Mouse (Mus musculus): ENCODE data around the gene Bcas1. TPM values are rescaled to one million over a fixed set of nuclear protein-coding genes. Genes with fewer than 3 reads are reported as not detected.

Bcas1 gene
- total RNA-seq, 1 experiment from 2014 or later: 1.2 TPM

- ATAC-seq (replicated peaks; ENCODE audit: insufficient number of reproducible peaks, low FRiP score, low TSS enrichment, poor library complexity, severe bottlenecking): no peak
Observed at GRCm38 (mm10) chr2:170323925-170324347, 103.7 kb downstream of the Bcas1 start.

GRCm38 (mm10) chr2:170322013-170322414 lies 105.6 kb downstream of the Bcas1 start:
- peak; percentile 65 for ATAC-seq (replicated peaks; ENCODE audit: insufficient number of reproducible peaks, low FRiP score, low TSS enrichment, poor library complexity, severe bottlenecking)

DNA sequence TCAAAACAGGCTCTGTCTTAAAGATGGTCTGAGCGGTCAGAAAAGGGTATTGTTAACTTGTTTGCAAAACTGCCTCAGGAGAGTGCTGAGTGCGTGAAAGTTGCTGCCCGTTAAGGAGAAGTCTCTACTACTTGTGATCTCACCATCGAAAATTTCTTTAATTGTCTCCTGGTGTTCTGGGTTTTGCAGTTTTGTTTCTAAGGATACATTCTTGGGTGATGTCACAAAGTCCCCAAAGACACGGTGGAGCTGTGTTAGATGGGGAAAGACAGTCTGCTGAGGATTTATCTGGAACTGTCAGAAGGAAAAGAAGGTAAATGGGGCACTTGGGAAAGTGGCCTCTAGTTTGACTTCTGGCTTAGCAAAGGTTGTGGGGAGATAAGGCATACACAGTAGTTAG lies 106.1 kb downstream of the Bcas1 start:
- no peak for ATAC-seq (replicated peaks; ENCODE audit: insufficient number of reproducible peaks, low FRiP score, low TSS enrichment, poor library complexity, severe bottlenecking)

- ATAC-seq (replicated peaks; ENCODE audit: insufficient number of reproducible peaks, low FRiP score, low TSS enrichment, poor library complexity, severe bottlenecking): no peak
Observed at GRCm38 (mm10) chr2:170319533-170320463, 107.8 kb downstream of the Bcas1 start.

DNA sequence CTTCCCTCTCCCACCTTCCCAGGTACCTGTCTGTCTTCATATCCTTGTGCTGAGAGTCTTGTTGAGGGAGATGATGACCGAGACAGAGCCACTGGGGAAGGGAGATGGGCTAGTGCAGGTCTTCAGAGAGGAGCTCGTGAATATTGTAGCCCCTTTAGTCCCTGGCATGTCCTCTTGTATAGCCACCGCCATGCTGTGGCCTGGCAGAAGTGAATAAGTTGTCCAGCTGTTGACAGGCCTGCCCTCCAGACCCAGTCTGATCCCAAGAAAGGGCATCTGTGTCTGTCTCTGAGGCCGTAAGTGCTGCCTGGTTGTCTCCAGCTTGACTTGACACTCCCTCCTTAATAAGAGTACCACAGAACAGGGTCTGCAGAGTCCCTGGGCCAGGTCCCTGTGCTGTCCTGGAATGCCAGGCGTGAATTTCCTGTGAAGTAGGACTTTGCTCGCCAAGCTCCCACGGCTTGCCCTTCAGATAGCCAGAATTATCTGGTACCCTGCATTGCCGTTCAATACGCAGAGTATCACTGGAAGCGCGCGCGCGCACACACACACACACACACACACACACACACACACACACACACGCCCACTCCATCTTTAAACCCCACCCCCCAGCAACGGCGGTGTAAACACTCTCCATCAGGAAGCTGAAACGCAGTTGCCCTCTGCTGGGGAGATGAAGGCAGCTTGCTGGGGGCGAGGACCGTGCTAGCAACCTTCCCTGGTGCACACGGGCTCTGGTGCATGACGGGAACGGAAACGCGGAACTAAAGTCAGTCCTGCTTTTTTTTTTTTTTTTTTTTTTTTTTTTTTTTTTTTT lies 108.7 kb downstream of the Bcas1 start:
- peak; percentile 87 for ATAC-seq (replicated peaks; ENCODE audit: insufficient number of reproducible peaks, low FRiP score, low TSS enrichment, poor library complexity, severe bottlenecking)

GRCm38 (mm10) chr2:170316774-170317173 lies 110.9 kb downstream of the Bcas1 start:
- ATAC-seq (replicated peaks; ENCODE audit: insufficient number of reproducible peaks, low FRiP score, low TSS enrichment, poor library complexity, severe bottlenecking): no peak

GRCm38 (mm10) chr2:170316344-170316743 lies 111.3 kb downstream of the Bcas1 start:
- ATAC-seq (replicated peaks; ENCODE audit: insufficient number of reproducible peaks, low FRiP score, low TSS enrichment, poor library complexity, severe bottlenecking): no peak

DNA sequence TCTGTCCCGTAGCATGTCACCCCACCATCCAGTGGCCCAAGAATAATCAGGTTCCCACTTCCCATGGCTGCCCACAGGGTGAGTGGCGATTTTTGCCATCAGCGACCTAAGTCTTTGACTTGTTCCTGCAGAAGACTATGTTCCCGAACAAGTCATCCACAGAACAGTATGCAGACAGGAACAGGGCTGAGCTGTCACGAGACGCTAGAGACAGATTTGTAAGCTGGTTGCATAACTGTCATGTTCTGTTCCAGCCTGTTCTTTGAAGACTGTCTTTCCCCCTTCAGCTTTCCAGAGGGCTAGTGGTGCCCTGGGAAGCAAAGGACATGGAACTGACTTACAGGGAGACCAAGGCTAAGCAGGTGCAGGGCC lies 116.7 kb downstream of the Bcas1 start:
- no peak for ATAC-seq (replicated peaks; ENCODE audit: insufficient number of reproducible peaks, low FRiP score, low TSS enrichment, poor library complexity, severe bottlenecking)

DNA sequence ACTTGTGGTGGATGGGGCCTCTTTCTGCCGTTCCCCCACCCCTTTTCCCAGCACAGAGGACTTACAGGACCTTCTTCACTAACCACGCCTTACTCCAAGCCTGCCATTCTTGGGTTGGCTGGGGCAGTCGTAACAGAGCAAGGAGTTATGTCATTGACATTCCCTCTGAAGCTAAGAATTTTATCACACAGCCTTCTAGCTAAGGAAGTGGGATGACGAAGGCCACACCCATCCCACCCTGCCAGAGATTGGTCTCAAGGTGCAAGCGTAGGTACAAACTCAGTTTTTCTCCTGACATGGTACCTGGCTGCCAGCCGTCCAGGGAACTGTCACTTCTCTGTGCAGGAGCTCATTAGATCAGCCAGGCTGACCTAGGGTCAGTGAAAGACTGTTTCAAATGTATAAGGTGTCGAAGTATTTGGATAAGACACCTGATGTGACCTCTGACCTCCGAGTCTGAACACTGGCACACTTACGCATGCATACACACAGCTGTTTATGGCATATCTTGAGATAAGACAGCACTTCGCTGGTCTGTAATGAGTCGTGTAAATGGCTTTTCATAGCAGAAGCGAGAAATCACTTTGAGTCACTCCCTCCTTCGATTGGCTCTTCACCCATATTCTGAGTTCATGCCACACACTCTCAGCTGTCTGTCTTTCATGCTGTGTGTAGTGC lies 117.2 kb downstream of the Bcas1 start:
- no peak for ATAC-seq (replicated peaks; ENCODE audit: insufficient number of reproducible peaks, low FRiP score, low TSS enrichment, poor library complexity, severe bottlenecking)

GRCm38 (mm10) chr2:170308966-170309365 lies 118.7 kb downstream of the Bcas1 start:
- ATAC-seq (replicated peaks; ENCODE audit: insufficient number of reproducible peaks, low FRiP score, low TSS enrichment, poor library complexity, severe bottlenecking): no peak

- no peak for ATAC-seq (replicated peaks; ENCODE audit: insufficient number of reproducible peaks, low FRiP score, low TSS enrichment, poor library complexity, severe bottlenecking)
Observed at GRCm38 (mm10) chr2:170308033-170308820, 119.4 kb downstream of the Bcas1 start.

DNA sequence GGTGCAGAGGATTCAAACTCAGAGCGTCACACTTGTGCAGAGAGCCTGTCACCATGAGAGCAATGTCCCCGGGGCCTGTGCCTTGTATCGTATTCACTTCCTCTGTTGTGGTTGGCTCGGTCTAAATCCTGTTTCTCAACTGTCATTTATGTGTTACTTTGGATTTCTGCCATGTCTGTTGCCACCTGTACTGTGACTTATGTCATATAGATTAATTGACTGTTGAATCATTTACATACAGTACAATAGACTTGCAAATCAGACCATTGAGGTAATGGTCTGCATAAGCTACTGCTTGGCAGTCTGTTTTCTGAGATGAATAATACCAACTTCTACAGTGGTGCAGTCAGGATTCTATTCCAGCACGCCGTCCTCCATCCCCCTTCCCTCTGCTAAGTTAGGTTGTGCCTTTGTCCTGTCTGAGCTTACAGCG lies 120.0 kb downstream of the Bcas1 start:
- ATAC-seq (replicated peaks; ENCODE audit: insufficient number of reproducible peaks, low FRiP score, low TSS enrichment, poor library complexity, severe bottlenecking): peak; percentile 67

GRCm38 (mm10) chr2:170306637-170307320 lies 120.9 kb downstream of the Bcas1 start:
- no peak for ATAC-seq (replicated peaks; ENCODE audit: insufficient number of reproducible peaks, low FRiP score, low TSS enrichment, poor library complexity, severe bottlenecking)

- ATAC-seq (replicated peaks; ENCODE audit: insufficient number of reproducible peaks, low FRiP score, low TSS enrichment, poor library complexity, severe bottlenecking): no peak
Observed at GRCm38 (mm10) chr2:170304766-170305165, 122.9 kb downstream of the Bcas1 start.

DNA sequence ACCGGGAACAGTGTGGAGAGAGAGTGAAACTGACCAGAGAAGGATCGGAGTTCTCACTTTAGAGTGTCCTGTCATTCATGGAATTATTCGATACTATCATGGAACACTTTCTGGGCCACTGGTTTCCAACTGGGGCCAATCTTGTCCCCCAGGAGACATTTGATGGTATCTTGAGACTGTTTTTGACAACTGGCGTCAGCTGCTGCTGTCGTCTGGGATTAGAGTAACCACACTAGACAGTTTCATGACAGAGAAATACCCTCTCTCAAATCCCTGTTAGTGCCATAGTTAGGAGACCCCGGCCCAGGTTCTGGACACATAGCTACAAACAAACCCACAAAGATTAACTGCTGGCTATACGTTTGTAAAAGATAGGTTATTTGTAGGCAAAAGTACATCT lies 124.0 kb downstream of the Bcas1 start:
- ATAC-seq (replicated peaks; ENCODE audit: insufficient number of reproducible peaks, low FRiP score, low TSS enrichment, poor library complexity, severe bottlenecking): no peak

- 0 out of 2 replicates have a peak, but pooled peaks have one; percentile 15 for ATAC-seq (replicated peaks; ENCODE audit: insufficient number of reproducible peaks, low FRiP score, low TSS enrichment, poor library complexity, severe bottlenecking)
Observed at GRCm38 (mm10) chr2:170302825-170303224, 124.8 kb downstream of the Bcas1 start.

Data from monocyte, adult 5-6 weeks (primary cell).